9 mouse cellular contexts compared by ENCODE assay signal in the genomic region with DNA sequence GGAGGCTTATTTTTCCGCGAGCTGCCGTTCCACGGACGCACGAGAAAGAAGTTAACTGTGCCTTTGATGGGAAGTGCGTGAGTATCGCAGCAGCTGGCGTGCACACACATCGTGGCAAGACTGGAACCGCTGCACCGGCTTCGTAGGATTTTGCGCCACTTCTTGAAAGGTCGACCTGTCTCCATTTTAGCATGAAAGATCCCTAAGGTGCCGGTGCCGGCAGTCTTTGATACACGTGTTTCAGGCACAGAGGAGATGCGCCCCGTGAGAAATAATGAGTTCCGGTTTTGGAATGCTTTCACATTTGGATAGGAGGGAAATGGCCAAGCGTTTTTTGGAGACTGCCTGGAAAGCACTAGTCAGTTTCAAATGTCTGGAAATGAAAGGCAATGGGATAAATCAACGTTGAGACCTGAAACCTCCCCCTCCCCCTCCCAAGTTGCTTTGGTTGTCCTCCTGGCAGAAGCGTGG. TPM values are rescaled to one million over a fixed set of nuclear protein-coding genes. Genes with fewer than 3 reads are reported as not detected.
A peak's percentile ranks its signal among the peaks of the same experiment; 100 is the strongest.
DNase-seq lines count a peak whose midpoint lies in the region; ATAC-seq and TF ChIP-seq lines count a peak whose summit lies in the region.
"Had no signal": no experiment of that assay in that cellular context is flagged by ENCODE, and none has a peak within 500 bp of the region (broad histone marks: within the 10 kb centered on the region; RNA-seq: fewer than 3 reads in every experiment).

No protein-coding gene starts in this region.

- H3K27ac ChIP-seq in cerebellum, adult 2 months (ENCODE audit: insufficient read depth, low read length) = 0 out of 2 replicates have a peak overlapping the region, but pooled peaks have one; percentile 2
- peak overlapping the region; percentile 49; the same call in 1 of the 2 replicates for H3K27ac ChIP-seq in hindbrain, embryonic 11.5 days (ENCODE audit: low read depth, low read length)

- no peaks in the 10 kb centered on the region for H3K27me3 ChIP-seq in cerebellum, adult 2 months (ENCODE audit: control insufficient read depth, insufficient read depth, low read length)
- no peaks in the 10 kb centered on the region; the same call in 1 of the 2 replicates for H3K27me3 ChIP-seq in hindbrain, embryonic 11.5 days (ENCODE audit: control insufficient read depth, insufficient read depth, low read length)
- no peaks in the 10 kb centered on the region; the same call in 1 of the 2 replicates for H3K27me3 ChIP-seq in splenic B cell, adult 2 months (ENCODE audit: control insufficient read depth, insufficient read depth, low read length, poor library complexity, severe bottlenecking)

- H3K9ac ChIP-seq in hindbrain, embryonic 11.5 days (ENCODE audit: low read depth, low read length) = peak overlapping the region; percentile 47; the same call in 1 of the 2 replicates

- intact Hi-C loops in left cerebral cortex, postnatal 14 days (cut with DNase I) = loop anchor here (5.0 to 10.0 kb wide), 2 partner anchors 183 to 841 kb away; no protein-coding TSS in a partner anchor

- DNase-seq in layer of hippocampus, postnatal 10 days (ENCODE audit: low spot score in 2 of 2) = peak; percentile 42 to 57
- no peak for DNase-seq in layer of hippocampus, adult 9-10 months (ENCODE audit: low spot score)
- DNase-seq in cerebellum, adult 2 months = peak; percentile 62 to 64
- no peak for DNase-seq in hindbrain, embryonic 11.5 days (ENCODE audit: low spot score)
- peak; percentile 26 to 28 for DNase-seq in left cerebral cortex, postnatal 14 days (ENCODE audit: low spot score in 2 of 2)
- DNase-seq in splenic B cell, adult 2 months (ENCODE audit: low read depth, low spot score) = peak; percentile 40

- no peaks in the 10 kb centered on the region for H3K36me3 ChIP-seq in hindbrain, embryonic 11.5 days (ENCODE audit: control insufficient read depth, insufficient read depth, low read length)
- H3K36me3 ChIP-seq in splenic B cell, adult 2 months (ENCODE audit: control insufficient read depth, insufficient read depth, low read length, poor library complexity, severe bottlenecking) = no peaks in the 10 kb centered on the region
- H3K36me3 ChIP-seq: G1E had no signal

- H3K4me3 ChIP-seq in cerebellum, adult 2 months (replicated peaks; ENCODE audit: insufficient read depth, low read depth, low read length) = peak overlapping the region; percentile 80
- H3K4me3 ChIP-seq in hindbrain, embryonic 11.5 days (ENCODE audit: low read depth, low read length) = peak overlapping the region; percentile 95

- peaks cover 2% of the 10 kb centered on the region; the same call in 1 of the 2 replicates for H3K4me1 ChIP-seq in cerebellum, adult 2 months (ENCODE audit: control insufficient read depth, insufficient read depth, low read length)
- H3K4me1 ChIP-seq in hindbrain, embryonic 11.5 days (replicated peaks; ENCODE audit: control insufficient read depth, insufficient read depth, low read length) = no peaks in the 10 kb centered on the region

- ATAC-seq in frontal cortex, adult (ENCODE audit: low TSS enrichment) = peak; percentile 5
- no peak for ATAC-seq in hindbrain, embryonic 11.5 days (ENCODE audit: low FRiP score)
- ATAC-seq in megakaryocyte, adult 5-6 weeks (ENCODE audit: poor library complexity, severe bottlenecking) = peak; percentile 2

- H3K9me3 ChIP-seq in hindbrain, embryonic 11.5 days (ENCODE audit: control insufficient read depth, low read length) = no peaks in the 10 kb centered on the region

- TF ChIP-seq CTCF in cerebellum, adult 2 months (IDR thresholded peaks at IDR 0.05; ENCODE audit: borderline replicate concordance, insufficient read depth, low read depth, low read length) = no peak

- WGBS in cerebellum, adult 2 months = under 1% methylated on average over 24 of the region's 24 CpGs
- WGBS in hindbrain, embryonic 11.5 days = under 1% methylated on average over 24 of the region's 24 CpGs

- TF ChIP-seq POLR2A in cerebellum, adult 2 months (IDR thresholded peaks at IDR 0.05; ENCODE audit: borderline replicate concordance, insufficient read depth, low read length) = no peak

- H3K4me2 ChIP-seq in hindbrain, embryonic 11.5 days (replicated peaks; ENCODE audit: low read depth, low read length) = peak overlapping the region; percentile 65

RNA-seq across cellular contexts. Expression of gene Tle1, which starts 0.8 kb away (rescaled TPM):
- 10 to 100 TPM; 57.4 to 57.9 TPM for total RNA-seq in layer of hippocampus, postnatal 10 days (2021)
- polyA plus RNA-seq in cerebellum, adult 2 months (2012; rRNA removed) = 23.9 and 25.1 TPM in 2 replicates
- polyA plus RNA-seq in hindbrain, embryonic 11.5 days (2014; fragmentation: Nextera tagmentation; extraction: Ambion mirVana) = 43.8 and 44.1 TPM in 2 replicates
- total RNA-seq in left cerebral cortex, postnatal 14 days (2021) = 10 to 100 TPM; 37.7 to 41.8 TPM
- 14.9 and 16.0 TPM in 2 replicates for total RNA-seq in megakaryocyte, adult 5-6 weeks (2015)
- total RNA-seq in megakaryocyte, adult 5-6 weeks (2017) = 15.9 and 28.9 TPM in 2 replicates
- polyA plus RNA-seq: G1E had no signal

Comparison
In these comparisons a context has a peak if more than half of its experiments do, and no peak if none do; other contexts are left out.
1. DNase-seq: peak in layer of hippocampus, postnatal 10 days (2 of 2), cerebellum, adult 2 months (2 of 2), left cerebral cortex, postnatal 14 days (2 of 2) and splenic B cell, adult 2 months (single experiment); none in layer of hippocampus, adult 9-10 months (single experiment) and hindbrain, embryonic 11.5 days (single experiment).